11 mouse cellular contexts compared by ENCODE assay signal in genomic region chr9:85663091-85663490, GRCm38 (mm10).
A peak's percentile ranks its signal among the peaks of the same experiment; 100 is the strongest.
DNase-seq lines count a peak whose midpoint lies in the region; ATAC-seq and TF ChIP-seq lines count a peak whose summit lies in the region.
"Had no signal": no experiment of that assay in that cellular context is flagged by ENCODE, and none has a peak within 500 bp of the region (broad histone marks: within the 10 kb centered on the region; RNA-seq: fewer than 3 reads in every experiment).

No protein-coding gene starts in this region.

- TF ChIP-seq CTCF in brain, embryonic 14.5 days (IDR thresholded peaks at IDR 0.05; ENCODE audit: borderline replicate concordance, extremely low read depth, insufficient read depth, insufficient read length): no peak

- no peaks in the 10 kb centered on the region for H3K36me3 ChIP-seq in kidney, embryonic 15.5 days
- no peaks in the 10 kb centered on the region for H3K36me3 ChIP-seq in heart, embryonic 16.5 days (ENCODE audit: control insufficient read depth, insufficient read depth)

- no peak for TF ChIP-seq POLR2A in brain, embryonic 14.5 days (IDR thresholded peaks at IDR 0.05; ENCODE audit: borderline replicate concordance, extremely low read depth, insufficient read depth, insufficient read length, poor library complexity, severe bottlenecking)

- H3K27me3 ChIP-seq in kidney, embryonic 15.5 days: no peaks in the 10 kb centered on the region
- H3K27me3 ChIP-seq in heart, embryonic 16.5 days (ENCODE audit: control insufficient read depth, insufficient read depth, low read length): no peaks in the 10 kb centered on the region

- no peak overlapping the region for H3K9ac ChIP-seq in kidney, embryonic 15.5 days
- no peak overlapping the region for H3K9ac ChIP-seq in heart, embryonic 16.5 days (ENCODE audit: low read length)

- H3K9me3 ChIP-seq in kidney, embryonic 15.5 days (replicated peaks): no peaks in the 10 kb centered on the region
- no peaks in the 10 kb centered on the region for H3K9me3 ChIP-seq in heart, embryonic 16.5 days (replicated peaks; ENCODE audit: control insufficient read depth, low read length)

- H3K4me2 ChIP-seq in kidney, embryonic 15.5 days: no peak overlapping the region
- H3K4me2 ChIP-seq in heart, embryonic 16.5 days (ENCODE audit: low read depth, low read length): peak overlapping the region; percentile 10; the same call in 1 of the 2 replicates

- WGBS in kidney, embryonic 15.5 days: 25% methylated on average over 8 of the region's 8 CpGs
- WGBS in heart, embryonic 16.5 days: 17% methylated on average over 8 of the region's 8 CpGs

- H3K4me3 ChIP-seq in kidney, embryonic 15.5 days (replicated peaks): no peak overlapping the region
- H3K4me3 ChIP-seq in heart, embryonic 16.5 days (ENCODE audit: low read length): no peak overlapping the region

- no peak overlapping the region for H3K27ac ChIP-seq in kidney, embryonic 15.5 days
- no peak overlapping the region for H3K27ac ChIP-seq in heart, embryonic 16.5 days (ENCODE audit: low read length)

- ATAC-seq in kidney, embryonic 15.5 days (replicated peaks; ENCODE audit: low FRiP score): 0 out of 2 replicates have a peak, but pooled peaks have one; percentile 69
- peak; percentile 58; the same call in 1 of the 2 replicates for ATAC-seq in heart, embryonic 16.5 days (replicated peaks; ENCODE audit: extremely low read depth, insufficient read depth, low FRiP score)

- peak; percentile 14 for DNase-seq in embryo, embryonic 9.5 days (ENCODE audit: extremely low spot score)
- no peak for DNase-seq in embryo, embryonic 11 days
- no peak for DNase-seq in kidney, adult 8-10 months
- DNase-seq in brain, embryonic 14.5 days (ENCODE audit: low read depth): peak; percentile 45
- DNase-seq in yolk sac, embryonic 10.5 days (ENCODE audit: low spot score): no peak
- DNase-seq in layer of hippocampus, adult 9-10 months (ENCODE audit: low spot score): no peak
- DNase-seq: adrenal gland, postnatal 36 days; cerebellum, adult 8-10 months; thymus, postnatal 36 days had no signal

- 0 out of 2 replicates have a peak, but pooled peaks cover 4% of the 10 kb centered on the region for H3K4me1 ChIP-seq in kidney, embryonic 15.5 days
- H3K4me1 ChIP-seq in heart, embryonic 16.5 days (ENCODE audit: control insufficient read depth, insufficient read depth, low read length): peaks cover 4% of the 10 kb centered on the region; the same call in 1 of the 2 replicates

Comparison
In these comparisons a context has a peak if more than half of its experiments do, and no peak if none do; other contexts are left out.
1. DNase-seq: peak in embryo, embryonic 9.5 days (single experiment) and brain, embryonic 14.5 days (single experiment); none in embryo, embryonic 11 days (single experiment), kidney, adult 8-10 months (0 of 2), yolk sac, embryonic 10.5 days (single experiment) and layer of hippocampus, adult 9-10 months (single experiment).